Mouse (Mus musculus): ENCODE data around the gene Fgfr1op2.
"Not testable (repeated sequence)": the region's sequence is repeated elsewhere in the genome, so short reads cannot be mapped to it uniquely, and the experiment has no call there.

Gene Fgfr1op2

DNA sequence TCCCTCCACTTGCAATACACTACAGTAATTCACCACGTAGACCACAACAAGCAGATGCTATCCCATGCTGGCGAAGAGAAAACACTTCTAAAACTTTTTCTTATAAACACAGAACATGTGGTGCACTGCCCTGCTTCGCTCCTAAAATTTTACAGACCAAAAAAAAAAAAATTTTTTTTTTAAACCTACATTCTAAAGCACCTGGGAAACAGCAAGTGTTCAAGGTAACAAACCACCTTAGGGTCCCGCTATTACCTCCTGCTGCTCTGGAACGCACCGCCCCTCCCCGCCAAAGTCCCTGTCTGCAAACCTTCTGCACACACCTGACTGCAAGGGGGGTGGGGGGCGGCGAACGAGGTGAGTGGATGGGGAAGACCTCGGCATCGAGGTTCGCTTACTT, at the start of gene Fgfr1op2:
Fgfr1op2 (plus strand) TSS at position 301 of the 400 bp plus-strand sequence.
- DNase-seq = no peak

DNA sequence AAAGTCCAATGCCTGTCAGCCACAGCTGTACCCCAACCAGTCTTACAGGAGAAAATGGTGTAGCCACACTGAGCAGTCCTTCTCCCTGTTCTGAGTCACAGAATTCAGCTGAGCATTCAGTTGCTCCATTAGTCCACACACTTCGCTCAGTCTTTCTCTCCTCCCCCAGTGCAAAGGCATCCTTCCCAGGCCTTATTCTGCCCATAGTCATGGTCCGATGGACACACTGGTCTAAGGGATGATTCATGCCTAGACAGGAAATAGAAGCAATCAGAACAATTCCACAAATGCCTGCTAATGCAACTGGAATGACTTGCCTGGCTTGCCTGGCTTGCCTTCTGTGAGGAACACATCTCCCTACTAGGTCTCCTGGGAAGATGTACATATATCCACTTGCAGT, 49.5 kb upstream of the Fgfr1op2 start:
- DNase-seq = no peak

DNA sequence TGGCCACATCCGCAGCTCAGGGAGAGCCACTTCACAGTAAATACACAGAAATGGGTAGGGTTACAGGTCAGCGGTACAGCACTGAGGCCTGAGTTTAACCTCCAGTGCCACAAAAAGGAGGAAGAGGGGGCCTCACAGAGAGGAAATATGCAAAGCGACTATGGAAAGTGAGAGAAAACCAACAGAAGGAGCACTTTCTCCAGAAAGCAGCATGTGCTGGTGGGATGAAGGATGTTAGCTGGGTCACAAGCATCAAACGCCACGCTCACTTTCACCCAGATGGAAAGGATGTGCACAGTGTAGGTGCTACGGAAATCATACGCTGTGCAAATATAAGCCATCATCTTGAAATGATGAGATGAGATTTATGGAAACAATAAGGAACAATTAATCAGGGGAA, 46.6 kb upstream of the Fgfr1op2 start:
- DNase-seq = no peak

DNA sequence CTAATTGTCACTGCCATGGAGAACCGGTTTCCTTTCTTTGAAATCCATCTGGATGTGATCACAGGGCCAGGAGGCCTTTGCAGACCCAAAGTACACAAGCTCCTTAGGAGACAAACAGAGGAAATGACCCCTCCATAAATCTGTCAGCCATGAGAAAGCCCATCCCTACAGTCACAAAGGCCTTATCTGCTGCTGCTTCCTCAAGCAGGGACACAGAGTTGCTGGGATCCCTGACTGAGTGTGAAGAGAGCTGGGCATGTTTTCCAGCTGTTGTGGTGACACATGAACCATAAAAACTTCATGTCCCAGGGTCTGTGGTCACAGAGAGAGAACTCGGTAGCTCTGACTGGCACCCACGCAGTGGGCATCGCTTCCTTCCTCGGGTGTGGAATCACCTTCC, 46.2 kb upstream of the Fgfr1op2 start:
- DNase-seq = no peak

- no peak for DNase-seq
Observed at GRCm38 (mm10) chr6:146533146-146533545, 43.9 kb upstream of the Fgfr1op2 start.

- DNase-seq = no peak
Observed at GRCm38 (mm10) chr6:146535501-146535900, 41.5 kb upstream of the Fgfr1op2 start.

- DNase-seq = no peak
Observed at GRCm38 (mm10) chr6:146537111-146537510, 39.9 kb upstream of the Fgfr1op2 start.

- DNase-seq = no peak
Observed at GRCm38 (mm10) chr6:146538071-146538470, 38.9 kb upstream of the Fgfr1op2 start.

DNA sequence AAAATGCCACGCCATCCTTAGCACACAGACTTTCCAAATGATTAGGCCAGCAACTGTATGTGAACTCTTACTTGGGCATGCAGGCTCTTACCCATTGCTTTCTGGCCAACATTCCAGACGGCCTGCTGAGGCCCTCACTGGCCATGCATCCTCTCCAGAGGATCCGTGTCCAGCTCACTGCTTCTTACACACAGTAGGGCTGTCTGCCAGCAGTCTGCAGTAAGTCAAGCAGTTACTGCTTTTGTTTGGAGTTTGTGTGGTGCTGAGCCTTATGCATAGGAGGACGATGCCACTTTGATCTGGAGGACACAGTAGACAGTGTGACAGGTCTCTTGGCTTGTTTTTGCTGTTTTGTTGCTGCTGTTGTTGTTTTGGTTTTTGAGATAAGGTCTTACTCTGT, 38.3 kb upstream of the Fgfr1op2 start:
- no peak for DNase-seq

GRCm38 (mm10) chr6:146540386-146540785, 36.6 kb upstream of the Fgfr1op2 start:
- DNase-seq = no peak

DNA sequence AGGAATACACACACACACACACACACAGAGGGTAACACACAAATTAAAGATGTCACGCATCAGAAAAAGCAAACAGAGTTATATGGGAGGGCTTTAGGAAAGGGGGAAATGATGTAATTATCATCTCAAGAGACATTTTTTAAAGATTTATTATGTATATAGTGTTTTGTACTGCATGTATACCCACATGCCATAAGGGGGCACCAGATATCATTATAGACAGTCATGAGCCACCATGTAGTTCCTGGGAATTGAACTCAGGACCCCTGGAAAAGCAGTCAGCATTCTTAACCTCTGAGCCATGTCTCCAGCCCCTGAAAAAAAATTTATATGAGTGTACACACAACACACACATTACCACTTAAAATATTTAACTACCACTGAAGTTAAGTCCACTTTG, 32.4 kb upstream of the Fgfr1op2 start:
- DNase-seq = no peak

DNA sequence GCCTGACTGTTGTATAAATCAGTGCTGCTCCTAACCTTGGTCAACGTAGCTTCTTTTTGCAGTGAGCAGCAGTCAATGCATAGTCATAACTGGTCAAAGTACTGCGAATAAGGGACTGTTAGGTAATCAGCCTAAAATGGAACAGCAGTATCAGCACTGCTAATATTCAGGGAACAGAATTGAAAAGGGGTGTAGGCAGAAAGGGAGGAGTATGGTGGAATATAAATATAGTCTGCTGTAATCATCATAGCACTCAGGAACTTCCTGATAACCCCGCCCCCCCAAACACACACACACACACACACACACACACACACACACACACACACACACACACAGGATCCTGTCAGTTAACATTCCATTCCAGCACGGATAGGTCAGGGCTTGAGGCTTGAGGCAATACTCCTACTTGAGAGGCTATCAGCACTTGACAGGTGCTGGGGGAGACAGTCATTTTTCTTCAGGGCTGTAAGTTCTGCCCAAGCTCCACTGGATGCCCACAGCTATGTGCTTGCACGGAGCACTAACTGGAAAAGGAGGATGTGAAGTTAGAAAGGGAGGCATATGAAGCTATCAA, 31.6 kb upstream of the Fgfr1op2 start:
- DNase-seq = no peak

- no peak for DNase-seq
Observed at GRCm38 (mm10) chr6:146550421-146550820, 26.6 kb upstream of the Fgfr1op2 start.

- no peak for DNase-seq
Observed at GRCm38 (mm10) chr6:146551326-146551725, 25.7 kb upstream of the Fgfr1op2 start.

DNA sequence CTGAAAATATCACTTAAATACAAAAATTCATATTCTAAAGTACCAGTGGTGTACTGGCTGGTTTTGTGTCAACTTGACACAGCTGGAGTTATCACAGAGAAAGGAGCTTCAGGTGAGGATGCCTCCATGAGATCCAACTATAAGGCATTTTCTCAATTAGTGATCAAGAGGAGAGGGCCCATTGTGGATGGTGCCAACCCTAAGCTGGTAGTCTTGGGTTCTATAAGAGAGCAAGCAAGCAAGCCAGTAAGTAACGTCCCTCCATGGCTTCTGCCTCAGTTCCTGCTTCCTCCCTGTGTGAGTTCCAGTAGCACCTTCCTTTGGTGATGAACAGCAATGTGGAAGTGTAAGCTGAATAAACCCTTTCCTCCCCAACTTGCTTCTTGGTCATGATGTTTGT, 14.5 kb upstream of the Fgfr1op2 start:
- DNase-seq = not testable (repeated sequence)

- no peak for DNase-seq
Observed at GRCm38 (mm10) chr6:146572073-146572472, 4.9 kb upstream of the Fgfr1op2 start.

- DNase-seq = peak; percentile 98
Observed at GRCm38 (mm10) chr6:146577310-146578109, 507 bp downstream of the Fgfr1op2 start, which contains the start of gene Ints13. TSS of gene Ints13 (minus strand) at chr6:146577835.

- no peak for DNase-seq
Observed at GRCm38 (mm10) chr6:146578111-146578531, 1.1 kb downstream of the Fgfr1op2 start.

DNA sequence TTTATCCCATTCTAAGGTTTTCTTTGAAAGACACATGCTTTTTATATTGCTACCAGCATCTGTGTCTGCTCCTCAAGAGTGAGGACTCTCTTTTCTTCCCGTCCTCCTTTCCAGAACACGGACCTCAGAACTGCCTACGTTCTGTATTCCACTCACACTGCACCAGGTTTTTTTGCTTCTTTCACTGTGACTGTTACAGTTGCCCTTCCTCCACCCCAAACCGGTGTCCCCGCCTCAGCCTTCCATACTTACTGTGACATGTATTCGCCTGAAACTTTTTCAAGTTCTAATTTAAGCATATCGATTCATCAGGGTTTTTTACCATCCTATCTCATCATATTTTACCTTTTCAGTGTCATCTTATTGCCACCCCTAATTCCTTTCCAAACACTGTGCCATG, 1.6 kb downstream of the Fgfr1op2 start:
- no peak for DNase-seq

- DNase-seq = peak; percentile 72
Observed at GRCm38 (mm10) chr6:146580381-146580926, 3.5 kb downstream of the Fgfr1op2 start.

DNA sequence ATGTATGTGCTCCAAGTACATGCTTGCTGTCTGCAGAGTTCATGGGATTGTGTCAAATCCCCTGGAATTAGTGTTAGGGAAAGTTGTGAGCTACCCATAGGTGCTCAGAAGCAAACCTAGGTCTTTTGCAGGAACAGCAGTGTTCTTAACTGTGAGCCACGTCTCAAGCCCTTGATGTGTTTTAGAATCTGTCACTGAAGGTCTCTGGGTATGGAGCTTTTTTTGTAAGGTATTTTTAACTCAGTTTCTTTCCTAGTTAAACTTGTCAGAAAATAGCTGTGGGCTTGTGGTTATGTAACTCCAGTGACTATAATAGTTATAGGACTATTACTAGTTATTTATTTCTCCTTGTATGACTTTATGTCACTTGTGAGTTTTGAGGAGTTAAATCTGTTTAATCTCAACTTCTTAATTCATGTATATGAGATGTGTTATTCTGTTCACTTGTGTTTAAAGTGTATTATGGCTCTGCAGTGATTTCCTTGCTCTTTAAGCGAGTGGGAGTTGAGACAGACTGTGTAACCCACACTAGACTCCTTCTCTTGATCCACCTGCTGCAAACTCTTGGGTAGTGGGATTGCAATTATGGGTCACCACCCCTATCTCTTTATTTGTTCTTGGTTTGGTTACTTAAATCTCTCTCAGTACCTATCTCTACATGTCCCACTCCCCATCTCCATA, 6.5 kb downstream of the Fgfr1op2 start:
- DNase-seq = no peak

- no peak for DNase-seq
Observed at GRCm38 (mm10) chr6:146585134-146585533, 8.1 kb downstream of the Fgfr1op2 start.

DNA sequence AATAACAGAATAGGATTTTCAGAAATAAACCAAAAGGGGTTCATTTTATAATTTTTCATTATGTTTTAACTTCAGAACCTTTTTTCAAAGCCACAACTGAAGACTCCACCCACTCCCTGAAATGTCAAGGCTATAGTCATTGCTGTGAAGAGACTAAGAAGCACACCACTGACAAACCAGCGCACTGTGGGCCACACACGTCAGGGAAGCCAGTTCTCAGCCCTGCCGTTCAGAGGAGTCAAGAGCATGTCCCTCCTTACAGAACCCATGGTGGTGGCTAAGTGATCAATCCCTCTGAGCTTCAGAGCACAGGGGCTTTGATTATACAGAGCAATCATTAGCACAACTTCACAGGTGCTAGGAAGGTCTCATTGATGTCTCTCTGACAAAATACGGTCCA, 25.6 kb downstream of the Fgfr1op2 start:
- DNase-seq = no peak

GRCm38 (mm10) chr6:146603651-146604050, 26.6 kb downstream of the Fgfr1op2 start:
- no peak for DNase-seq

All from layer of hippocampus, adult 9-11 months (tissue).